Mouse (Mus musculus) adrenal gland, postnatal 25 days (tissue): ENCODE data around the gene Col15a1. TPM values are rescaled to one million over a fixed set of nuclear protein-coding genes. Genes with fewer than 3 reads are reported as not detected.

Experiments used
- DNase-seq: peaks from one replicate; pipeline ENCODE4 v3.0.0; 2021; ENCODE audit warnings: mixed read lengths
- total RNA-seq: library from RNA; stranded (reverse); gene quantifications from 2 replicates; pipeline ENCODE4 v1.2.3, GENCODE M21; 2021

The Col15a1 gene
- total RNA-seq, 1 experiment from 2014 or later = 36.1 TPM

GRCm38 (mm10) chr4:47272452-47273130, 64.6 kb downstream of the Col15a1 start:
- DNase-seq = no peak

GRCm38 (mm10) chr4:47273795-47274194, 65.8 kb downstream of the Col15a1 start:
- no peak for DNase-seq

GRCm38 (mm10) chr4:47274911-47275310, 67.0 kb downstream of the Col15a1 start:
- DNase-seq = no peak

DNA sequence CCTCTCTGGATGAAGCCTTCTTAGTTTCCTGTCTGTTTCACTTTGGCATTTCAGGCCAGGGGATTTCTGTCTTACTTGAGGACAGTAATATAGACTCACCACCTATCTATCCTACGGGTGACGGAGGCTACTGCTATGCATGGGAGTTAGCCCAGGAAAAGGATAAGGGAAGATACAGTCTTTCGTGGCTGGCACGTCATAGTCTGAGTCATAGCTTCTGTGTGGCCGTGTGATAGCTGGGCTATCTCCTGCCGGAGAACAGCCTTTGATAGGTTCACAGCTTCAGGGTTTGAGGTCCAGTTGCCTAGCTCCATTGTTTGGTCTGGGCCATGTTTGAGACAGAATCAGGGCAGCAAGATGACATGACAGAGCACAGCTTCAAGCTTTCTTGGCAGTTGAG, 70.4 kb downstream of the Col15a1 start:
- DNase-seq = no peak

DNA sequence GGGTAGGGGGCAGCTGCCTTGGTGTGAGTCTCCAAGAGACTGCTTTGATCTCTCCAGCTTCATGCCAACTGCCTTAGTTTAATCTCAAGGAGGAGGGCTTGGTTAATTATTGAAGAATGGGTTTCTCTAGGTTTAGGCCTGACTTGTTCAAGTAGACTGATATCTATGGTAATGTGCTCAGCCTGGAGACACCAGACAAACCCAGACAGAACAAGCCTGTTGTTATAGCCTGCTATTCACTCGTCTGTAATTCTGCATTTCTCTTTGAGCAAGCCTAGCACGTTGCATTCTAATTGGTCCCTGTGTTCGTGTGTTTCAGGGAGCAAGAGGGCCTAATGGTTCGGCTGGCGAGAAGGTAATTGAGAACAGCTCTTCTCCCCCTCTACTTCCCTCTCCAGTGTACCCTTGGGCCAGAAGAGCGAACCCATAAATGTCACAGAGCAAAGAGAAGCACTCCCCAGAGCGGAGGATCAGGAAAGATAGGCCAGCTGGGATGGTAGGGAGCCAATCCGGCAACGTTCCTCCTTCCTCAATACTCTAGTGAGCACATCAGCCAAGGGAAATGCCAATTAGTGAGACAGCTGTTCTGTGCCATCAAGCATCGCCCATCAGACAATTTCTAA, 71.2 kb downstream of the Col15a1 start:
- no peak for DNase-seq

GRCm38 (mm10) chr4:47280126-47280525, 72.2 kb downstream of the Col15a1 start:
- no peak for DNase-seq

DNA sequence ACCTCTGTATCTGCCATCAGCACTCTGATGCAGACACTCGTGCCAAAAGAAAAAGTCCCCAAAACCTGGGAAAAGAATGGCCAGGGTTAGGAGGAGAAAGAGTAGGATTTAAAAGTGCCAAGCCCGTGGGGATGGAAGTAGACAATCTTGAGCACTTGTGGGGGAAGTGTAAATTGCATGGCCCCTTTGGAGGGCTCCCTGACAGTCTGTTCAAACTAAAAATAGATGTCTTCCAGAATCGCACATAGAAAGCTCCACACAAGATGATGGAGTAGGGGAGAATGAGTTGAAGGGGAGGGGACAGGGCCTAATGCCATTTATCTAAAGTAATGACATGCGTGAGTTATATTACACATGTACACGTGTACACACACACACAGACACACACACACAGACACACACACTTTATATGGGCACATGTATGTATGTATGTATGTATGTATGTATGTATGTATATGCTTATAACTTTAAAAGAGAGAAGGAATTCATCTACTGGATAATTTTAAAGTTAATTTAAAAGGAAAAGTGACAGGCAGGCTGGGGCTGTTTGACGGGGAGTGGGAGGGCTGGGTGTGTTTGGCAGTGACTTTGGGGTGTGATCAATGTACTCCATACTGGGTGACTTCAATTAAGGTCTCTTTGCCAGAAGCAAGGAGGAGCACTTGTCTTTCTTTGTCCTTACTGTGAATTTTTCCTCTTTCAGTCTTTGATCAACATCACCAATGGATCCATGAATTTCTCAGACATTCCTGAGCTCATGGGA, 74.1 kb downstream of the Col15a1 start:
- no peak for DNase-seq

DNA sequence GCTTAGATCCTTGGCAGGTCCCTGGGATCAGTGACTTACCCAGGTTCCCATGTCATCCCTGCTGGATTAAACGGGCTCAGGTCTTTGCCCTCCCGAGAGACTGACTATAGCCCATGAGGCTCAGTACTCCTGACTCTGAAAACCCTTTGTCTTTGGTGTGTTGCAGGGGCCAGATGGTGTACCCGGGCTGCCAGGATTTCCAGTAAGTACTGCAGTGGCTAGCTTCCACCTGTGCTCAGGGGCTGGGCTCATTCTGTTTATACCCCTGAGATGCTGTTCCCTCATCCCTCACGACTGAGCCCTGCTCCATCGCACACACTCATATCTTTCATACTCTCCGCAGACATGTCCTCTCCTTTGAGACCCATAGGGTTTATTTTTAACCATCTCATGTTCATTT, 76.3 kb downstream of the Col15a1 start:
- DNase-seq = no peak

DNA sequence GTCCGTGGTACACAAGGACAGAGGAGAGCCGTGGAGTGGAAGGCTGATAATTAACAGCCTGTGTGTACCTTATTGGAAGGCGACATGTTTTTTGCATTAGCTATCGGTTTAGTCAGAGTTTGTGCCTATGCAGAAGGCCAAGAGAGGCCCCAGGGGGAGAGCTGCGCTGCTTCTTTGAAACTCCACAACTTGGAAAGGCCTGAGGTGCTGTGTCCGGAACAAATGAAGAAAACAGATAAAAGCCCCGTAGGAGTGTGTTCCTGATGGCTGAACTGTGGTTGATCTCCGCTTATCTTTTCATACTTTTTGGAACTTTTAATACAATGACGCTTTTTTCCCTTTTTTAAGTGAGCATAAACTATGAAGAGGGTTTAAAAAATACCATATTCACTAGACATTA, 76.9 kb downstream of the Col15a1 start:
- DNase-seq = no peak

DNA sequence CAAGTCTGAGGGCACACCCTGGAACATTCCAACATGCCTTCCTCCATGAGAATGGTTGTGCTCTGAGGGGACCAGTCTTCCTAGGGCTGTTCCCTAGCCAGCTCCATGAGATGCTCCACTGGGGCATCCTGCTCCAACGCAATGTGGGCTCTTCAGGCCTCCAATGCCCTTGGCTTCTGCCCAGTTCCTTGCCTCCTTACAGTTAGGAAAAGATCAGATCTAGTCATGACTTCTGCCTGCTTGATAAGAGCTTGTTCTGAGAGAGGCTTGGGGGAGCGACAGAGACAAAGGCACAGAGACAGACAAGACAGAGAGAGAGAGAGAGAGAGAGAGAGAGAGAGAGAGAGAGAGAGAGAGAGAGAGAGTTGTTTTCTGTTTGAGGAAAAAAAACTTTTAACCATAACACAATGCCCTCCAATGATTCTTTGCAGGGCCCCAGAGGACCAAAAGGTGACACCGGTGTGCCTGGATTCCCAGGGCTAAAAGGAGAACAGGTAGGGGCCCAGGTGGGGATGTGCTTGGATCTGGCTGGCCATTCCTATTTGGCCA, 78.7 kb downstream of the Col15a1 start:
- DNase-seq = no peak

- DNase-seq = no peak
These were observed 79.5 kb downstream of the Col15a1 start for GRCm38 (mm10) chr4:47287468-47287867.

GRCm38 (mm10) chr4:47288306-47288705, 80.3 kb downstream of the Col15a1 start:
- no peak for DNase-seq

DNA sequence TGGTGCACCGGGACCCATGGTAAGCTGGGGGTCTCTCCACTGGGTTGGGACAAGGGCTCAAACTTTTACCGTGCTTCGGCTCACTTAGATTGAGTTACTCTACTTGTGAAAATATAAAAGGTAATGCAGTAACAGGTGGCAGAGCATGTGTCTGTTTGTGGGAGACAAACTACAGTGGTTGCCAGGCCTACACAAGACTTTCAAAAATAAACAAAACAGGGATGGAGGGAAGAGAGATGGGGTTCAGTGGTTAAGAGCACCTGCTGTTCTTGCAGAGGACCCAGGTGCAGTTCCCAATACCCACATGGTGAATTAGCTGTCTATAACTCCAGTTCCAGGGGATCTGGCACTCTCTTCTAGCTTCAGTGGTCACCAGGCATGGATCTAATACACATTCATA, 81.6 kb downstream of the Col15a1 start:
- no peak for DNase-seq

DNA sequence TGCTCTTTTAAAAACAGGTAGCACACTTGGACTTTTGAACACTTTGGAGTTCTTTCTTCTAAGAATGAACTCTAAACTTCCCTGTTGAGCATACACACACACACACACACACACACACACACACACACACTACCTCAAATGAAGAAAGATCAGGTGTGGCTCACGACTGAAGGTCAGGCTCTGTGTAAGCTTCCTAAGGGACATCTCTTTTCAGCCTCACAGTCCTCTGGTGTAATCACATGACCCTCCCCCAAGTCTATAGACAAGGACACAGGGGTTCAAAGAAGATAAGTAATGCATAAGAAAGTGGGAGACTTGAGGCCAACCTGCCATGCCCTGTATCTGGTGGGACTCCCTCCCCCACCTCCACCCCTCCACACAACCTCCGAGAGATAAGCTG, 82.5 kb downstream of the Col15a1 start:
- DNase-seq = no peak

DNA sequence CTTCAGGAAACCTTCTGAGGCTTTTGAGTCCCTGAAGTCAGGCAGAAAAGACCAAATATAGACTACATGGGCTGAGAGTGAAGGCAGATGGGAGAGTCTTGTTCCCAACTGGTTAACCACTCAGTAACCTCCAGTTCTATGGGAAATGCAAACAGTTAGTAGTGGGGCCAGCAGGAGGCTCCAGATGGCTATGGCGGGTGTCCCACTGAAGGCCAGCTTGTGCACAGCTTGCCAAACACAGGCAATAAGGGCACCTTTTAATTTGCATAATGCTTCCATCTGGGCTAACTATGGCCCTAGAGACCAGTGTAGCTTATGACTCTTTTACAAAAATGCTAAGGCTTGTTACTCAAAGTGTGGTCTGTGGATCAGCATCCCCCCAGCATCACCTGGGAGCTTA, 83.1 kb downstream of the Col15a1 start:
- DNase-seq = no peak

DNA sequence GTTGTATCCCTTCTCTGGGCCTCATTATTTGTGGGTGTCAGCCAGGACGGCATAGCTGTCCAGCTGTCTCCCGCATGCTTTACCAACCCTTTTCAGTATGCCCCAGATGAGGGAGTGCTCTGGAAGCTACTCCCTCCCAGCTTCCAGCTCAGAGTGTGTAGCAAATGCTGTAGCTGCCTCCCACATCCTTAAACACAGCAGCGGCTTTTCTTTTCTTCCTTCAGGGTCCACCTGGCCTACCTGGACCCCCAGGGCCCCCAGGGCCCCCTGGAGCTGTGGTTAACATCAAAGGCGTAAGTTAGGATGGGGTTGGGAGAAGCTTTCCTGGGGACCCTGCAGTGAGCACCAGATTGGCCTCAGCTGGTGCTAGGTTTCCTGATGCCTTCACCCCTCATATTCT, 85.0 kb downstream of the Col15a1 start:
- no peak for DNase-seq

GRCm38 (mm10) chr4:47293771-47294543, 86.0 kb downstream of the Col15a1 start:
- DNase-seq = peak; percentile 81

DNA sequence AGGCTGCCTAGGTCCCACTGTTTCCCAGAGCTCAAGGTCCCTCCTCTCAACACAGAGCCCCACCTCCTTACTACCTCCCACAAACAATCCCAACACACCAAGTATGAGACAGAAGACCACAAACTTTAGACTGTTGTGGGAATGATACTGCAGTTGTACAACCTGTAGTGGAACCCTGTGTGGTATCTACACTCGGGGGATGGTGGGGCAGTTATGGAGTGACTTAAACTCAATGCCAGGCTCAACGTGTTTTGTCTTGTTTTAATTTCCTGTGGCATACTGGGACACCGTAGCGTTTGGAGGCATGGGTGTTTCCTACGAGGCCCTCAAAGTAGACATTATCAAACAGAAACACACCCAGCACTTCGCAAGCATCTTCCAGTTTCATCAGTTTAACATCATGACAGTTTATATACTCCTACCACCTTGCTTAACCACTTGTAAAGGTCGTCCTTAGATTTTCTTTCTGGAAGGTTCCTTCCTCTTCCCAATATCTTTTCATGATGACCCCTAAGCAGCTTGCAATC, 86.6 kb downstream of the Col15a1 start:
- no peak for DNase-seq

DNA sequence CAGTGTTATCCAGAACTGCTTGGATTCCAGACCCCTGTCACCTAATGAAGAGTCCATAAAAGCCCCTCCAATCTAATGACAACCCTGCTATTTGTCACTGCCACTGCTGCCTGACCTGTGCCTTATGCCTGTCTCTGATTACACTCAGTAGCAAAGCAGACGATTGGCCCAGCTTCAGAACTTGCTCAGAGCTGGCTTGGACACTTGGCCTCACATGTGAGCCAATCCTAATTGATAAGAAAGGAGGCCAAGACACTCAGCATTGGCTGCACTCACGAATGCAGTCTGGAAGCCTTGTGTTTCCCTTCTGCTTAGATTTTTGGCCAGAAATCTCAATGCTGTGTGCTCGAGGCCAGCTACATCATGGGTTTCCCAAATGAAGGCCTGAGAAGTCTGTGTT, 87.6 kb downstream of the Col15a1 start:
- peak; percentile 24 for DNase-seq

GRCm38 (mm10) chr4:47300701-47301100, 92.7 kb downstream of the Col15a1 start:
- no peak for DNase-seq

- DNase-seq = no peak
These were observed 94.6 kb downstream of the Col15a1 start for GRCm38 (mm10) chr4:47302610-47303009.

- DNase-seq = no peak
These were observed 95.5 kb downstream of the Col15a1 start for GRCm38 (mm10) chr4:47303340-47303998.
